Comparison of ENCODE assay signal across 8 mouse cellular contexts in the genomic region with DNA sequence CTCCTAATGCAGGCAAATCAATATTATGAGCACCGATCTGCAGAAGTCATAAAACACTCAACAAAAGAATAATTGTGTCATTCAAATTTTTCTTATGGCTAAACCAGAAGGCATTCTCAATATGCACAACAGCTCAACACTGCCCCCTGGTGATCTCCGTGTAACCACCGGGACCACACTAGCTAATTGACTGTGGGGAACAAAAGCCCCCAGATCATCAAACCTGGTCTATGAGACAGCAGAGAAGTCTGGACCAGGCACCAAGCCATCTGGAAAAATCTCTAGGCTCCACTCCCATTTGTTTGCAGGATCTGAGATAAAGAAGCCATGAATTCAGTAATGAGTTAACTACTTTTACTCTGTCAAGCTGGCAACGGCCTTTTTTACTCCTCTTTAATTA. TPM values are rescaled to one million over a fixed set of nuclear protein-coding genes. Genes with fewer than 3 reads are reported as not detected.
DNase-seq lines count a peak whose midpoint lies in the region; ATAC-seq and TF ChIP-seq lines count a peak whose summit lies in the region.

No protein-coding gene starts in this region.

- peak; percentile 75 for DNase-seq in kidney, adult 18-20 months
- DNase-seq in adrenal gland, postnatal 10 days: peak; percentile 88
- DNase-seq in layer of hippocampus, postnatal 14 days (ENCODE audit: low spot score in 2 of 2): peak; percentile 66 to 82
- DNase-seq in right cerebral cortex, postnatal 14 days: peak; percentile 79

- H3K36me3 ChIP-seq in kidney, embryonic 15.5 days: no peaks in the 10 kb centered on the region
- 0 out of 2 replicates have a peak, but pooled peaks cover 4% of the 10 kb centered on the region for H3K36me3 ChIP-seq in E14TG2a.4 (ENCODE audit: insufficient read depth, low read length)
- no peaks in the 10 kb centered on the region for H3K36me3 ChIP-seq in forebrain, embryonic 15.5 days

- no peaks in the 10 kb centered on the region for H3K27me3 ChIP-seq in kidney, embryonic 15.5 days
- no peaks in the 10 kb centered on the region for H3K27me3 ChIP-seq in E14TG2a.4 (ENCODE audit: insufficient read depth, low read length)
- H3K27me3 ChIP-seq in forebrain, embryonic 15.5 days: no peaks in the 10 kb centered on the region

- H3K4me1 ChIP-seq in kidney, embryonic 15.5 days: peaks cover 54% of the 10 kb centered on the region
- H3K4me1 ChIP-seq in E14TG2a.4 (replicated peaks; ENCODE audit: low read depth, low read length): peaks cover 29% of the 10 kb centered on the region
- H3K4me1 ChIP-seq in forebrain, embryonic 15.5 days: 0 out of 2 replicates have a peak, but pooled peaks cover 9% of the 10 kb centered on the region

- WGBS in kidney, embryonic 15.5 days: 61% methylated on average over 4 of the region's 4 CpGs
- 25% methylated on average over 4 of the region's 4 CpGs for WGBS in forebrain, embryonic 15.5 days

- ATAC-seq in kidney, embryonic 15.5 days (replicated peaks; ENCODE audit: low FRiP score): no peak
- ATAC-seq in forebrain, embryonic 15.5 days (replicated peaks): peak; percentile 90
- no peak for ATAC-seq in erythroid progenitor cell, adult 5-6 weeks (replicated peaks; ENCODE audit: low FRiP score, poor library complexity, severe bottlenecking)

- no peak overlapping the region for H3K4me2 ChIP-seq in kidney, embryonic 15.5 days
- H3K4me2 ChIP-seq in forebrain, embryonic 15.5 days (replicated peaks): no peak overlapping the region

- no peak overlapping the region for H3K4me3 ChIP-seq in kidney, embryonic 15.5 days (replicated peaks)
- H3K4me3 ChIP-seq in E14TG2a.4 (replicated peaks; ENCODE audit: low read length): no peak overlapping the region
- H3K4me3 ChIP-seq in forebrain, embryonic 15.5 days: no peak overlapping the region

- no peaks in the 10 kb centered on the region for H3K9me3 ChIP-seq in kidney, embryonic 15.5 days (replicated peaks)
- no peaks in the 10 kb centered on the region for H3K9me3 ChIP-seq in E14TG2a.4 (ENCODE audit: low read length)
- H3K9me3 ChIP-seq in forebrain, embryonic 15.5 days: no peaks in the 10 kb centered on the region

- TF ChIP-seq CTCF in E14TG2a.4 (conservative IDR thresholded peaks at IDR 0.05; ENCODE audit: low read length): peak; percentile 46; the same call in 1 of the 2 replicates

- H3K9ac ChIP-seq in kidney, embryonic 15.5 days: no peak overlapping the region
- no peak overlapping the region for H3K9ac ChIP-seq in forebrain, embryonic 15.5 days (replicated peaks)

- H3K27ac ChIP-seq in kidney, embryonic 15.5 days: no peak overlapping the region
- no peak overlapping the region for H3K27ac ChIP-seq in forebrain, embryonic 15.5 days (replicated peaks)

RNA-seq across cellular contexts. Expression of a gene that starts 50.2 kb away (rescaled TPM):
- polyA plus RNA-seq in kidney, embryonic 15.5 days (2015; fragmentation: Nextera tagmentation; extraction: Ambion mirVana): 37.5 and 39.5 TPM in 2 replicates
- 100 to 1,000 TPM in 1 of 2 experiments, 10 to 100 TPM in 1; 92.7 to 121 TPM for total RNA-seq in adrenal gland, postnatal 10 days (2021)
- polyA plus RNA-seq in forebrain, embryonic 15.5 days (2015; fragmentation: Nextera tagmentation; extraction: Ambion mirVana): 31.5 and 33.5 TPM in 2 replicates
- 10 to 100 TPM; 65.3 to 68.0 TPM for total RNA-seq in layer of hippocampus, postnatal 14 days (2021)
- total RNA-seq in erythroid progenitor cell, adult 5-6 weeks (2015; ENCODE audit: low replicate concordance): 14.7 and 28.5 TPM in 2 replicates
- 21.9 and 23.5 TPM in 2 replicates for total RNA-seq in erythroid progenitor cell, adult 5-6 weeks (2017; ENCODE audit: low replicate concordance)
